Mouse (Mus musculus) bone marrow, adult 2 months (tissue): Measurements from ENCODE around the gene Zfp652. TPM values are rescaled to one million over a fixed set of nuclear protein-coding genes. Genes with fewer than 3 reads are reported as not detected.
A peak's percentile ranks its signal among the peaks of the same experiment; 100 is the strongest.

Source experiments
- H3K27ac ChIP-seq: fragments of 200-500 bp; 2 replicates; pipeline ENCODE4 v1.5.1; 2012; ENCODE audit warnings: low read depth, mild to moderate bottlenecking, control low read depth, inconsistent platforms, low read length; ENCODE audit not compliant: control insufficient read depth, poor library complexity, insufficient read depth
- H3K4me1 ChIP-seq: fragments of 200-500 bp; 2 replicates; pipeline ENCODE4 v1.6.1; 2011; ENCODE audit warnings: low read length; ENCODE audit not compliant: control insufficient read depth, insufficient read depth
- H3K4me3 ChIP-seq: fragments of 200-500 bp; replicated peaks from 2 replicates; pipeline ENCODE3; 2011; ENCODE audit warnings: mild to moderate bottlenecking, low read depth, low read length, control low read depth; ENCODE audit not compliant: control insufficient read depth
- CTCF ChIP-seq: fragments of 200-500 bp; IDR thresholded peaks from 2 replicates; pipeline ENCODE4 v1.5.1; 2011; ENCODE audit warnings: low read length, control low read depth; ENCODE audit not compliant: control insufficient read depth, insufficient read depth
- POLR2A ChIP-seq: fragments of 200-500 bp; IDR thresholded peaks from 2 replicates; pipeline ENCODE4 v1.6.1; 2011; ENCODE audit warnings: low read depth, mild to moderate bottlenecking, control low read depth, low read length, borderline replicate concordance; ENCODE audit not compliant: control insufficient read depth
- WGBS: fragments of 180-500 bp; shearing (Covaris S2); methylation state at CpG from one replicate; pipeline ENCODE4 v1.1.7; 2018; 5-methylcytosine and 5-hydroxymethylcytosine counted together
- polyA plus RNA-seq: library from polyadenylated mRNA; stranded (reverse); fragments of >200 nt; gene quantifications from 2 replicates; pipeline ENCODE4 v1.2.4, GENCODE M21; 2011; ENCODE audit warnings: low replicate concordance; ENCODE audit not compliant: missing spikeins, insufficient read depth, insufficient read length

The Zfp652 gene
- polyA plus RNA-seq, 1 experiment: 24.5 TPM

DNA sequence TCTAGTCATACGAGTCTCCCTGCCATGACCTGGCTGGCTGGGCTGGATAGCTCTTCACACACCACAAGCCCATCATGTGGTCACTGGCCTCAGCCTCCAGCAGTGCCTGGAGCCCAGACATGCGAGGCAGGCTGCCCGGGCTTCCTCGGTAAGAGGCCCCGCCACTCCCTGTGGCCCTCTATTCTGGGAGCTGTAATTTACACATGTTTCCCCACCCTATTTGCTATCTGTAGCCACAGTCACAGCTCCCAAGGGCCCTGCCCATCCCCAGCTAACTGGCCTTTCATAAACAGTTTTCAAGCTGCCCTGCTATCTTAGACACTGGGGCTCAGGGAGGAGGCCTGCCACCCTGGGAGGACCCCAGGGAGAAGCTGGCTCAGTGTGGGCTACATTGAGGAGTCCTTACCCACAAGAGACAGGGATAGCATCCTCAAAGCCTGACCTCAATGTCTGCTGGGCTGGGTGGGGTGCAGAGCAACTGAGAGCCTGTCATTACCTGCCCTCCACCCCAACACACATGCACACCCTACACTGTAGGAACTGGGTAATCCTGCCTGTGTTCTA, 96.1 kb downstream of the Zfp652 start:
- peak overlapping the region; percentile 96 for H3K27ac ChIP-seq
- TF ChIP-seq POLR2A (peak; percentile 76; the same call in 1 of the 2 replicates), CTCF (no peak)
- H3K4me1 ChIP-seq: peaks cover 15% of the 10 kb centered on the region
- peak overlapping the region; percentile 19 for H3K4me3 ChIP-seq
- WGBS: 54% methylated on average over 5 of the region's 5 CpGs

DNA sequence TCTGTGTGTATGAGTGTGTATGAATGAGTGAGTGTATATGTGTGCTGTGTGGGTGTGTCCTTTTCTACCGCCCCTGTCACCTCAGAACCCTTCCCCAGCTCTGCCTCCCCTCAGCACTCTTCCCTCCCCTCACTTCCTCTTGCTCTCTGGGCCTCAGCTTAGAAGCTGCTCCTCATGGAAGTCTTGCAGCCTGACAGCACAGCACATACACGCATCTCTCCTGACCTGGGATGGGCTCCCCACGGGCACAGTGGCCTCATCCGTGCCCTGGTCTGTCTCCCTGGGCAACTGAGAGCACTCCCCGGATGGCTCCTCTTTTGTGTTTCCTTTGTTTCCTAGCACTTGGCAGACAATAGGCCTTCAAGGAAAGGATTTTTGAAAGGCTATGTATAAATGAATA, 97.1 kb downstream of the Zfp652 start:
- TF ChIP-seq POLR2A (no peak), CTCF (no peak)
- H3K27ac ChIP-seq: peak overlapping the region; percentile 11
- 47% methylated on average over 5 of the region's 5 CpGs for WGBS
- no peak overlapping the region for H3K4me3 ChIP-seq
- peaks cover 15% of the 10 kb centered on the region for H3K4me1 ChIP-seq

DNA sequence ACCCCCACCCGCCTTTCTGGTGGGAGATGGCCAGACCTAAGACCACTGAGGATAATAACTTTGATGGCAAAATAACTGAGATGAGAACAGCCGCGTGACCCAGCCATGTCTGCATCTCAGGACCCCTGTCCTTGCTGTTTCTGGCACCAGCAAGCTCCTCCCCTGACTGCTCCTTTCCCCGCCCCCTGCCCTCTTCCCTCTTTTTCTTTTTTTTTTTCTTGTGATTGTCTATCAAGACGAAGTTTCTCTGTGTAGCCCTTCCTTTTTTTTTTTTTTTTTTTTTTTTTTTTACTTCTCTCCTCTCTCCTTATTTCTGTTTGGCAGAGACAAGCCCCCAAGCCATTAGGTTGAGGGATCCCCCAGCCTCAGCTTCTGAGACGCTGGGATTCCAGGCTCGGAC, 98.4 kb downstream of the Zfp652 start:
- Histone ChIP-seq H3K4me3 (no peak overlapping the region), H3K4me1 (peaks cover 11% of the 10 kb centered on the region; the same call in 1 of the 2 replicates), H3K27ac (no peak overlapping the region)
- WGBS: 66% methylated on average over 7 of the region's 7 CpGs
- TF ChIP-seq CTCF (no peak), POLR2A (no peak)

DNA sequence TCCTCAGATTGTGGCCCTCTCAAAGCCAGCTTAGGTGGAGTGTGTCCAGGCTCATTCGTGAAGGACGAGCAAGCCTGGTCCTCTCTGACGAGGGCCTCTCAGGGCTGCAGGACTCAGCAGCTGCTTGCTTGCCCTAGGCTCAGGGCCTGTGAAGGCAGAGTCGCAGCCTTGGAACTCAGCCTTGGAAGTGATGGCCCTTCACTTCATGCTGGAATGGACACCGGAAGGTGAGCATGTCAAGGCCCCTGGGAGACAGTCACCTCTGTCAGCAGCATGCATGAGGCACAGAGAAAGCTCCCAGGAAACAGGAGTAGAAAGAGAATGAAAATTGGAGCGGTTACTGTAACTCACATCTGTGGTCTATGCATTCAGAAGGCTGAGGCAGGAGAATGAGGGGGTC, 99.3 kb downstream of the Zfp652 start:
- no peak overlapping the region for H3K4me3 ChIP-seq
- peaks cover 11% of the 10 kb centered on the region; the same call in 1 of the 2 replicates for H3K4me1 ChIP-seq
- H3K27ac ChIP-seq: no peak overlapping the region
- WGBS: 89% methylated on average over 6 of the region's 6 CpGs
- TF ChIP-seq POLR2A (no peak), CTCF (no peak)

DNA sequence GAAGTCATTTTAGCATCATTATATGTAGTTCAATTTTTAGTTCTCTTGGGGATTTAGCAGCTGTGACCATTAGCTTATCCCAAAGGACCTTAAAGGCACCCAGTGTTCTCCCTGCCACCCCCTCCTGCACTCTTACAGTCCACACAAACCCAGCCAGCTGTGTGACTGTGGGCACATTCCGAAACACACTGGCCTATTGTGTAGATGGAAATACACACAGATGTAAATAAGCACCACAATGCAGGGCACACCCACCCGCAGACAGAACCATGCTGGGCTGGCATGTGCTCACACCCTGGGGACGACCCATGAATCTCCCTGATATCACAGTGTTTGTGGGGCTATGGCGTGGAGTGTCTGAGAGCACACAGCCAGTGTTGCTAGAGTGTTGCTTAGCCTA, 99.8 kb downstream of the Zfp652 start:
- WGBS: 86% methylated on average over 4 of the region's 4 CpGs
- H3K4me1 ChIP-seq: peaks cover 11% of the 10 kb centered on the region; the same call in 1 of the 2 replicates
- TF ChIP-seq POLR2A (no peak), CTCF (no peak)
- no peak overlapping the region for H3K4me3 ChIP-seq
- H3K27ac ChIP-seq: no peak overlapping the region

DNA sequence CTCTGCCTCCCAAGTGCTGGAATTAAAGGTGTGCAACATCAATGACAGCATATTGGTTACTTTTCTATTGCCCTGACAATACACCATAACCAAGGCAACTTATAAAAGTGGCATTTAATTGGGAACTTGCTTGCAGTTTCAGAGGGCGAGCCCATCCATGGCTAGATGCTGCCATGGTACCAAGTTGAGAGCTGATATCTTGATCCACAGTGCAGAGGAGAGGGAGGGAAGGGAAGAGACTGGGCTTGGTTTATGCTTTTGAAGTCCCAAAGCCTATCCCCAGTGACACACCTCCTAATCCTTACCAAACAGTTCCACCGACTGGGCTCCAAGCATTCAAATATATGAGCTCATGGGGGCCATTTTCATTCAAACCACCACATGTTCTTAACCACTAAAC, 101.6 kb downstream of the Zfp652 start:
- whole genome bisulfite sequencing: 91% methylated on average over 2 of the region's 2 CpGs
- no peak overlapping the region for H3K4me3 ChIP-seq
- peaks cover 7% of the 10 kb centered on the region; the same call in 1 of the 2 replicates for H3K4me1 ChIP-seq
- no peak overlapping the region for H3K27ac ChIP-seq
- no peak for TF ChIP-seq POLR2A
- TF ChIP-seq CTCF: no peak

DNA sequence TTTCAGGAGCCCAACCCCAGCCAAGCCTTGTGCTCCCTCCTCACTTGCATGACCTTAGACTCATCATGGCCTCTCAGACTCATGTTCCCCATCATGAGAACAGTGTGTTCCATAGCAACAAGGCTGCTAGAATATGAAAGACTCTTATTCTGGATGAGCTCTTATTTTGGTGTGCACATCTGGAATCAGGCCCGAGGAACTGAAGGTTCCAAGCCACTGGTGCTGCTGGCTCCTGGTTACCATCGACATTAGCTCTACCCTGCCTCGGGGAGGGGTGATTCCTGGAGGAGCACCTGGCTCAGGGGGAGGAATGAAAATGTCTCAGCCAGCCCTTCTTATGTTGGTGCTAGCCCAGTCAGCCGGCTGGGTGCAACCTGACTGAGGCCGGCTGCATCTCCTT, 102.4 kb downstream of the Zfp652 start:
- 77% methylated on average over 5 of the region's 5 CpGs for WGBS
- Histone ChIP-seq H3K4me1 (peaks cover 6% of the 10 kb centered on the region; the same call in 1 of the 2 replicates), H3K27ac (no peak overlapping the region), H3K4me3 (no peak overlapping the region)
- TF ChIP-seq POLR2A (no peak), CTCF (no peak)

DNA sequence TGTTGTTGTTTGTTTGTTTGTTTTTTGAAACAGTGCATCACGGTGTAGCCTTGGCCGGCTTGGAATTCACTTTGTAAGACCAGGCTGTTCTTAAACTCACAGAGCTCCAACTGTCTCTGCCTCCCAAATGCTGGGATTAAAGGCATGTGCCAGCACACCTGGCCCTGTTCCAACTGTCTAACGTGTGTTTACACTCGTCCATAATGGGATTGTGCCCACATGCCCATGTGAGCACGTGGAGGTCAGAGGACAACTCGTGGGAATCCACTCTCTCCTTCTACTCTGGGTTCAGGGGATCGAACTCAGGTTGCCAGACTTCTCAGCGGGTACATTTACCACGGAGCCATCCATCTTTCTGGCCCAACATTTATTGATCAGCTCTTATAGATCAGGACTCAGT, 102.9 kb downstream of the Zfp652 start:
- 81% methylated on average over 9 of the region's 9 CpGs for WGBS
- H3K27ac ChIP-seq: no peak overlapping the region
- peaks cover 6% of the 10 kb centered on the region; the same call in 1 of the 2 replicates for H3K4me1 ChIP-seq
- no peak overlapping the region for H3K4me3 ChIP-seq
- TF ChIP-seq CTCF (no peak), POLR2A (no peak)

DNA sequence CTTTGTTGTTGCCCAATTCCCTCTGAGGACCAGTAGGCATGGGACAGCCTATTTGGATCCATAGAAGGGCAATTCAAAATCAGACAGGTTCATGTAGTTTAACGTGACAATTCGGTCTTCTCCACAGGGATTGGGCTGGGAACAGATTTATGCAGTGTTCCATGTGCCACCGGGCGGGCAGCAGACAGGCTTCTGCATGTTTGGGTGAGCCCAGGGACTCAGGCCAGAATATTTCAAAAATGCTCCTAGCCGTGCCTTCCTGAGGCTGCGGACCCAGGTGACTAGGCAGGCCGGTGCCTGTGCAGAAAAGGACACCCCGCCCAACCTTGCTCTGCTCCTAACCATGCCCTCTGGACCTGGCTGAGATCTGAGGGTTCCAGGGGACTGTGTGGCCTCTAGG, 106.7 kb downstream of the Zfp652 start:
- Histone ChIP-seq H3K4me1 (no peaks in the 10 kb centered on the region), H3K4me3 (no peak overlapping the region), H3K27ac (no peak overlapping the region)
- 91% methylated on average over 8 of the region's 8 CpGs for WGBS
- TF ChIP-seq POLR2A: no peak
- no peak for TF ChIP-seq CTCF
